Mouse (Mus musculus): Measurements from ENCODE around the gene Cda. TPM values are rescaled to one million over a fixed set of nuclear protein-coding genes. Genes with fewer than 3 reads are reported as not detected.

Gene Cda
- total RNA-seq, 2 experiments from 2014 or later, result 6.9 to 15.0 TPM

DNA sequence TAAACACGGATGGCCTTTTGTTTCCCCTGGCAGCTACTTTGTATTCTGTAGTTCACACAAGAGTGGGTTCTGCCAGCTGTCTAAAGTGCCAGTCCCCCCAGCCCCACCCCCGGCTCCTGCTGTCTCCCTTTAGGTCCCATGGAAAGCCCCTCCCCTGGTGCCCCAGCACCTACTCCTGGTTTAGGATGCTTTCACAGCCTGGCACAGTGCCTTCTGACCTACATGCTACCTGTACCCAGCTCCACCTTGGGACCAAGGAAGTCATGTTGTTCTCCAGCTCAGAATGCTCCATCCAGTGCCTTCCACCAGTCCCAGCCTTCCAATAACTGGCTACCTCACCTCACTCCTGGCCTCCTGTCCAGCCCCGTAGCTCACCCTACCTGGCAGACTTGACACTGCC is 60.8 kb downstream of the Cda start:
- no peak for DNase-seq

GRCm38 (mm10) chr4:138304340-138305104 is 63.3 kb downstream of the Cda start, which contains the start of gene Ddost:
TSS of gene Ddost (plus strand) at chr4:138304730.
- DNase-seq, result peak; percentile 97 to 98

DNA sequence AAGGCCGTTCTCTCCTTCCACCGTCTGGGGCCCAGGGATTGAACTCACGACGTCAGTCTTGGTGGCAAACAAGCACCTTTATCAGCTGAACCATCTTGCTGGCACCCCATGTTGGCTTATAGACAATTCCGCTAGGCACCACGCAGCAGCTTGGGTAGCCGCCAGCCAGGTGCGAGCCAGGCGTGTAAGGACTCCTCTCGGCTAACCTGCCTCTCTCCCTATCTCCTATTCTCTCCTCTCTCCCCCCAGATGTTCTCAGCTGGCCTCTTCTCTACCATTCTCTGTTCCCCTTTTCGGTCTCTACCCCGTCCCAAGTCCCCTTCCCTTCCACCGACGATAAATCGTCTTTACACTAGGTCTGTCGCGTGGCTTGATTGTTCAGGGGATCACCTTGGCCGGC is 64.0 kb downstream of the Cda start:
- no peak for DNase-seq

- no peak for DNase-seq
These were observed 64.8 kb downstream of the Cda start for GRCm38 (mm10) chr4:138303011-138303410.

- no peak for DNase-seq
These were observed 66.5 kb downstream of the Cda start for GRCm38 (mm10) chr4:138301271-138301780.

DNA sequence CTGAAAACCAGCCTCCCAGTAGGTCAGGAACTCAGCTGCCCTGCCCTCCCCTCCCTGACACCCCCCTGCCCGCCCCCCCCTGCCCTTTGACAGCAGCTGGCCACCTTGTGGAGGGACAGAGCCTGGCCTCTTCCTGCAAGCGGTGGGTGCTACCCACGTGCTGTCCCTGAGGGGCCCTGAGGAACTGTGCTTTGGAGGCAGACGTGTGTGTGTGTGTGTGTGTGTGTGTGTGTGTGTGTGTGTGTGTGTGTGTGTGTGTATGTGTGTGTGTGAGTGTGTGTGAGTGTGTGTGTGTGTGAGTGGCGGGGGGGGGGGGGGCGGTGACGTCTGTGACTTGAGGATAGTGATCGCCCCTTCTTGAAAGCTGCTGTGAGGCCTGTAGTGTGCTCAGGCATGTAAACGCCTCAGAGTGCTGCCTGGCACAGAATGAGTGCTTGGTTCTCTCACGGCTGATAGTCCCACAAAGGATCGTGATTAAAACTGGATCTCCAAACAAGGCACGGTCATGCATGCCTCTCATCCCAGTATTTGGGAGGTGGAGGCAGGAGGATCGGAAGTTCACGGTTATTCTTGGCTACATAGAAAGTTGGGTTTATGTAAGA is 73.7 kb downstream of the Cda start:
- DNase-seq, result no peak

- no peak for DNase-seq
These were observed 74.4 kb downstream of the Cda start for GRCm38 (mm10) chr4:138293261-138293948.

GRCm38 (mm10) chr4:138292028-138292427 is 75.8 kb downstream of the Cda start:
- DNase-seq, result no peak

DNA sequence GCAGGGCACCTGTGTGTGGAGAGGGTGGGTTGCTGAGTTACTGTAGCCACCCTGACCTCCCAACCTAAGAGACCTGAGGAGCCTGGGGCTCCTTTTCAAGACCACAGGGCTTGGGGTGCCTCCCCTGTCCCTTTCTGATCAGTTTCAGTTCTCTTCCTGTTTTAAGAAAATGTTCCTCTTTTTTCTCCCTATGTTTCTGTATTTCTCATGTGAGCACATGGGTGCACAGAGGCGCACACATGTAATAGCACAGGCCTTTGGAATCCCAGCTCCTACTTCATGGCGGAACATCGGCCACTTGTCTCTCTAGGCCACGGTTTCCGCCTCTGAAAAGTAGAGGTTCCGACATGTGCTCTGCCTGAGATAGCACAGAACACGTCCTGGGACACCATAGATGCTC is 79.1 kb downstream of the Cda start:
- no peak for DNase-seq

Small RNAs within 50 kb of the gene (microRNA-seq; reads per million reads assigned to microRNA genes)
- gene Gm27646 (not detected), gene Mir7019 (3.5 reads per million, percentile 9 among the genes with 10 or more reads in this experiment)

Other genes starting within 250 kb of the Cda start
- gene Hp1bp3, start 151.7 kb downstream of the Cda start, total RNA-seq (2021), result 100 to 1,000 TPM; 192 to 251 TPM
- 1 to 10 TPM in 1 of 2 experiments, under 1 TPM in 1; 0.92 to 2.9 TPM for gene Sh2d5, start 117.6 kb downstream of the Cda start, total RNA-seq (2021)
- 1 to 10 TPM; 1.6 to 3.5 TPM for gene Kif17, start 117.6 kb downstream of the Cda start, total RNA-seq (2021)
- gene Ddost, start 63.3 kb downstream of the Cda start, total RNA-seq (2021), result 100 to 1,000 TPM; 127 to 132 TPM
- gene Pink1, start 41.7 kb downstream of the Cda start, total RNA-seq (2021), result 100 to 1,000 TPM; 141 to 211 TPM
- 1 to 10 TPM; 2.5 to 3.5 TPM for gene Fam43b, start 28.5 kb upstream of the Cda start, total RNA-seq (2021)
- gene Mul1, start 66.7 kb upstream of the Cda start, total RNA-seq (2021), result 10 to 100 TPM; 51.7 to 55.3 TPM
- 10 to 100 TPM; 25.2 to 25.7 TPM for gene Camk2n1, start 86.3 kb upstream of the Cda start, total RNA-seq (2021)